Mouse (Mus musculus) E14TG2a.4 (cell line): ENCODE results near the gene Foxo1.

Experiments used
- H3K27me3 ChIP-seq: 2 replicates; pipeline ENCODE4 v1.6.1; 2014; ENCODE audit warnings: low read length, control low read depth; ENCODE audit not compliant: insufficient read depth
- H3K36me3 ChIP-seq: 2 replicates; pipeline ENCODE4 v1.6.1; 2014; ENCODE audit warnings: low read length, control low read depth; ENCODE audit not compliant: insufficient read depth
- H3K4me1 ChIP-seq: replicated peaks from 2 replicates; pipeline ENCODE4 v1.6.1; 2014; ENCODE audit warnings: low read depth, low read length, control low read depth
- H3K4me3 ChIP-seq: replicated peaks from 2 replicates; pipeline ENCODE4 v1.5.1; 2014; ENCODE audit warnings: mild to moderate bottlenecking, low read length
- H3K9me3 ChIP-seq: 2 replicates; pipeline ENCODE4 v1.6.1; 2014; ENCODE audit warnings: low read length, control low read depth
- CTCF ChIP-seq: conservative IDR thresholded peaks from 2 replicates; pipeline ENCODE4 v1.5.1; 2014; ENCODE audit warnings: low read length
- NANOG ChIP-seq: IDR thresholded peaks from 2 replicates; pipeline ENCODE4 v1.6.1; 2014; ENCODE audit warnings: borderline replicate concordance, low read length, mixed read lengths
- POU5F1 ChIP-seq: IDR thresholded peaks from 2 replicates; pipeline ENCODE4 v1.6.1; 2014; ENCODE audit warnings: low read length, borderline replicate concordance

Foxo1 gene

DNA sequence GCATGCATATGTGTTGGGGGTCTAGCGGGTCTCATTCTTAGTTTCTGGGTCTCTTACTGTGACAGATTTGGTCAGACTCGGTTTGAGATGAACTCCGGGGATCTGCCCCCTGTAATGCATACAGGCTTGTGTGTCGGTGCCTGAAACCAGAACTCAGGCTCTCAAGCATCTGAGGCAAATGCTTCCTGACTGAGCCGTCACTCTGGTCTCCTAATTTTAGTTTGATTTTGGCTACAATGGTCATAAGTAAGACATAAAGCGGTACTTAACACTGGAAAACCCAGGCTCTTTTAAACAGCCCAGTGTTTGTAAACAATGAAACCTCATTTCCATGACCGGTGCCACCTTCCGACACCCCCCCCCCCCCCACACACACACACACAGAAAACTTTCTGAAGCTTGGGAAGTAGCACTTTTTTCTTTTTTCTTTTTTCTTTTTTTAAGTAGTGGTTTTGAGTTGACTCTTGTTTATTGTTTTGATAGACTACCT is 4.3 kb downstream of the Foxo1 start:
- peaks cover 2% of the 10 kb centered on the region; the same call in 1 of the 2 replicates for H3K27me3 ChIP-seq

DNA sequence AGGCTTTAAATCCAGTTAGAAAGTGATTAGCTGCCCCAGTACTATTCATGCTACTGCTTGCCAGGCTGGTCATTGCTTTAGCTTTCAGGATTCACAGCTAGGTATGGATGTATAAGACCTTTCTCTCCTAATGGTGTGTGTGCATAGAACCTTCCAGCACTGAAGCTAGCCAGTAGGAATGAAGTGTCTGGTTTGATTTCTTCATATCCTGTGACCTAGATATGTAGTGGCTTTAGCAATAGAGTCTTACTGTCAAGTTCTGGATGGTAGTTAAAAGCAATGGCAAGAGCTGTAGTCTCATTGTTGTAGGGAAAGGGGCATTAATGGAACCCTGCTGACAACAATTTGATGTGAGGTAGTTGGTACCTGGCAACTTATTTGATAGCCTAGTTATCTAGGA is 6.3 kb downstream of the Foxo1 start:
- TF ChIP-seq CTCF (no peak), NANOG (no peak), POU5F1 (no peak)
- Histone ChIP-seq H3K4me1 (peaks cover 49% of the 10 kb centered on the region), H3K9me3 (no peaks in the 10 kb centered on the region), H3K27me3 (no peaks in the 10 kb centered on the region), H3K36me3 (peaks cover 4% of the 10 kb centered on the region; the same call in 1 of the 2 replicates), H3K4me3 (no peak overlapping the region)

More for the DNA sequence above, 4.3 kb downstream of the Foxo1 start:
- H3K36me3 ChIP-seq, result peaks cover 4% of the 10 kb centered on the region; the same call in 1 of the 2 replicates
- H3K4me3 ChIP-seq, result no peak overlapping the region
- H3K9me3 ChIP-seq, result no peaks in the 10 kb centered on the region
- no peak for TF ChIP-seq CTCF
- H3K4me1 ChIP-seq, result peaks cover 37% of the 10 kb centered on the region

DNA sequence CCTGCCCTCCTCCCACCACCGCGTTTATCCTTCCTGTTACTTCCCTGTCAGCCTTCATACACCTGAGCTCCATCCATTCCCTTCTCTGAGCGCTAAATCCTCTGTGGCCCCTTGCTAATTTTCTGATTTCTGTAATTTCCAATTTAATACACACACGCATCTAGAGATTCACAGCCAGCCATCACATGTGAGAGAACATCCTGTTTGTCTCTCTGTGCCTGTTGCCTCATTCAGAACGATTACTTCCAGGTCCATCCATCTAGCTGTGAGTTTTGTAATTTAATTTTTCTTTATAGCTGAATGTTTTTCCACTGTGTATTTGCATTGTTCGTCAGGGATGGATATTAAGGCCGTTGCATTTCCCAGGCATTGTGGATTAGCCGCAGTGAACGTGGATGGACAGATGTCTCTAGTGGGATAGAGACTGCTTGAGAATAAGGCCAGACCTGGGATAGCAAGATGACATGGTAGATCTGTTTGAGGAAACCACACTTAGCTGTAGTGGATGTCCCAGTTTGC is 7.0 kb downstream of the Foxo1 start:
- Histone ChIP-seq H3K27me3 (no peaks in the 10 kb centered on the region), H3K36me3 (peaks cover 4% of the 10 kb centered on the region; the same call in 1 of the 2 replicates), H3K4me3 (no peak overlapping the region), H3K9me3 (no peaks in the 10 kb centered on the region), H3K4me1 (peaks cover 48% of the 10 kb centered on the region)
- TF ChIP-seq POU5F1 (no peak), NANOG (no peak), CTCF (no peak)

DNA sequence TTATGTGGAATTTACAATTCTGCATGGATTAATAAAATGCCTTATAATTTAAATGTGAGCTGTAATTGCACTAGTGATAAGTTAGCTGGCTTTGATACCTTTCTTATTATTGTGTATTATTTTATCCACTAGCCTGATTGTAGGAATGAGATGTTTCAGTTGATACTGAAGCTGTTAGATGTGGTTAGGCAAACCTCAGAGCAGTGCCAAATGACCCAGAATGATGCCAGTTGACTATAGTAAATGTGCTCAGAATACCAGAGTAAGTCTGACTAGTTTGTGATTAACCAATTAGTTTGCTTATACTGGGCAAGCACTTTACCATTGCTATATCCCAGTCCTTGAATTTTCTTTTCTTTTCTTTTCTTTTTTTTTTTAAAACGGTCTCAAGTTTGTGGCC is 12.5 kb downstream of the Foxo1 start:
- no peaks in the 10 kb centered on the region for H3K9me3 ChIP-seq
- peaks cover 10% of the 10 kb centered on the region; the same call in 1 of the 2 replicates for H3K36me3 ChIP-seq
- no peaks in the 10 kb centered on the region for H3K27me3 ChIP-seq
- no peak for TF ChIP-seq CTCF
- no peak for TF ChIP-seq NANOG
- TF ChIP-seq POU5F1, result no peak
- no peak overlapping the region for H3K4me3 ChIP-seq
- H3K4me1 ChIP-seq, result peaks cover 46% of the 10 kb centered on the region

DNA sequence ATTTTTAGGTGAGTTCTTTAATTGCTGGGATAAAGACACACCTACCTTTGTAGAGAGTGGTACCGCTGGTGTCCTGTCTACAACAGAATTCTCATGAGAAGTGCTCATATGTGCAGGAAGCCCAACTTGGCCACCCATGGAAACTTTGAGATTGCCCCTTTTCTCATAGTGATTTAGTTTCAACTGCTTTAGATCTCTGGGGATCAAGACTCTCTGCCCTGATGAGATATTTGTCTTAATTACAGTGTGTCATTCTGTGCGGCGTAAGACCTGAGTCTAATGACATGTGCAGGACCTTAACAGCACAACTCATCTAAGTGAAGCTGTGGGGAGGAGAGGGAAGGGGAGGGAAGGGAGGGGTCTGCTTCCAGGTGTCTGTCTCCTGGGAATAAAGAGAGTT is 13.7 kb downstream of the Foxo1 start:
- Histone ChIP-seq H3K4me1 (peaks cover 41% of the 10 kb centered on the region), H3K27me3 (no peaks in the 10 kb centered on the region), H3K4me3 (no peak overlapping the region), H3K36me3 (peaks cover 10% of the 10 kb centered on the region; the same call in 1 of the 2 replicates), H3K9me3 (no peaks in the 10 kb centered on the region)
- no peak for TF ChIP-seq POU5F1

DNA sequence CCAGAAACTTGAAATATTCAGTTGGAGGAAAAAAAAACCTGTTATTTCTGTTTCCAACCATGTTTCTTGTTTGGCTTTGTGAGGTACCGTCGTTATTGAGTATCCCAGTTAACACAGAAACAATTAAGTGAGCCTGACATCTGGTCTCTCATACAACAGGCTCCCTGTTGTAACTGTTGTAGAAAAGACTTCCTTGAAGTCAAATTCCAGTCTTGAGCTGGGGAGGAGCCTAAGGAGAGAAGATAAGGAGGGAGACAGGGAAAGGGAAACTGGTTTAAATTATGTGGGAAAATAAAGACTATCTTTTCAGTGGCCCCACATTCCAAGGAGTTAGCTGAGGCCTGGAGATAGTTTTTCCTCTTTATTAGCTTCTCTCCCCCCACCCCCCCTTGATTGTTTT is 14.2 kb downstream of the Foxo1 start:
- Histone ChIP-seq H3K4me3 (no peak overlapping the region), H3K36me3 (peaks cover 10% of the 10 kb centered on the region; the same call in 1 of the 2 replicates), H3K4me1 (peaks cover 39% of the 10 kb centered on the region), H3K9me3 (no peaks in the 10 kb centered on the region), H3K27me3 (no peaks in the 10 kb centered on the region)
- TF ChIP-seq NANOG, result no peak

DNA sequence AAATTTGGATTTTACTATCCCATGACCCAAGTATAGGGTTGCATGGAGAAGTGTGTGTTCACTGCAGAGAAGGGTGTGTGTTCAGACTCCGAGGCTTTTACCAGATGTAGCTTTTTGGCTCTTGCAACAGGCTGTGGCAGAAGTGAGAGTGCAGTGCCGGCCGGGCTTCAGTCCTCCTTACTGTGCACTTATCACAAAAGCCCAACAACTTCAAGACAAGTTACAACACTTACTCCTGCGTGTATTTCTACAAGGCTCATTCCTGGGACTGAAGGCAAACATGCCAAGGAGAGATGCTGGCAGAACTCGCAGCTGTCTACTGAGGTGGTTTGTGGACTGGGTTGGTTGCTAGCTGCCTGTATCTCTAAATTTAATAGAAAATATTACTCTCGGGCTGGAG is 15.4 kb downstream of the Foxo1 start:
- H3K9me3 ChIP-seq, result no peaks in the 10 kb centered on the region
- peaks cover 36% of the 10 kb centered on the region for H3K4me1 ChIP-seq
- no peak for TF ChIP-seq POU5F1
- no peak for TF ChIP-seq NANOG
- TF ChIP-seq CTCF, result no peak

DNA sequence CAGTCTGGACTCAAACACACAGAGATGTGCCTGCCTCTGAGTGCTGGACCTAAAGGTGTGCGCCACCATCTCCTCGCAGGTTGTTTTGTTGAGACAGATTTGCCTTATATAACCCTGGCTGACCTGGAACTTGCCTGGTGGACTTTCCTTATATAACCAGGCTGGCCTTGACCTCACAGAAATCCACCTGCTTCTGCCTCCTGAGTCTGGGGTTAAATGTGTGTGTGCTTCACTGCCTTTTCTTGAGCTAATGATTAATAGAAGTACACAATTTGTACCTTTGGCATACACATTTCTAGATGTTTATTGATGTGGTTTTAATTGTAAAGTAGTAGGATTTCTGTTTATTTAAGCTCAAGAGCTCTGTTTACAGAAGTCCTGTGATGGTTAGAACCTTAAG is 22.7 kb downstream of the Foxo1 start:
- Histone ChIP-seq H3K4me3 (no peak overlapping the region), H3K36me3 (no peaks in the 10 kb centered on the region), H3K9me3 (no peaks in the 10 kb centered on the region), H3K4me1 (peaks cover 59% of the 10 kb centered on the region), H3K27me3 (no peaks in the 10 kb centered on the region)
- TF ChIP-seq POU5F1, result no peak

More for the DNA sequence above, 15.4 kb downstream of the Foxo1 start:
- H3K36me3 ChIP-seq, result peaks cover 10% of the 10 kb centered on the region; the same call in 1 of the 2 replicates
- H3K27me3 ChIP-seq, result no peaks in the 10 kb centered on the region
- H3K4me3 ChIP-seq, result no peak overlapping the region

DNA sequence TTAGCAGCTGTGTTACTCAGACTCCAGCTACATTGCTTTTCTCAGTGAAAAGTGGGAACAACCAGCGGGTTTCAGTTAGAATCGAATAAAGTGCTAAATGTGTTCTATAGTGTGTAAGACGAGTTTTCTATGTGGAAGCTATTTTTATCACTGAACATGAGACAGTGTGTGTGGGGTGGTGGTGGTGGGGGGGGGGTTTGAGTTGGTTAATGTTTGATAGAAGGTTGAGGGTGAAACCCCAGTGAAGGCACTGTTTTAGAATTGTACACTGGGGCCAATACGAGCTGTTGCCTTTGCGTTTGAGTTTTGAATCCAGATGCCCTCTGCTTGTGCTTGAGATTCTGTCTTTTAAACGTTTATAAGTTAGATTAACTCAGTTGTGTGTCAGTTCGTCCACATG is 24.4 kb downstream of the Foxo1 start:
- no peak for TF ChIP-seq POU5F1
- no peak for TF ChIP-seq CTCF
- no peak for TF ChIP-seq NANOG
- Histone ChIP-seq H3K4me3 (no peak overlapping the region), H3K36me3 (no peaks in the 10 kb centered on the region), H3K27me3 (no peaks in the 10 kb centered on the region), H3K4me1 (peaks cover 73% of the 10 kb centered on the region), H3K9me3 (no peaks in the 10 kb centered on the region)
